Mouse (Mus musculus): ENCODE data around the gene Chrnb2.

DNA sequence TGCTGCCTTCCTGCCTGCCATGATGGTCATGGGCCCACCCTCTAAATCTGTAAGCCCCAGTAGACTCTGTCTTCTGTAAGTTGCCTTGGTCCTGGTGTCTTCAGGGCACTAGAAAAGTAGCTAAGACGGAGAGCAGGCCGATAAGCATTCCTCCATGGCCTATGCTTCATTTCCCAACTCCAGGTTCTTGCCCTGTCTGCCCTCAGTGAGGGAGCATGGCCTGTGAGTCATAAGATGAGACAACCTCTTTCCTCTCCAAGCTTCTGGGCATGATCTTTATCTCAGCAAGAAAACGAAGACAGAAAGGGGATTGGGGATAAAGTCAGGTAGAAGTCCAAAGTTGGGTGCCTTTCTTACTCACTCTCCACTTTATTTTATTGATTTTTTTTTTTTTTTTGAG is 34.1 kb upstream of the Chrnb2 start:
- TF ChIP-seq GATA1 (IDR thresholded peaks at IDR 0.05; ENCODE audit: borderline replicate concordance, low read length) (no peak), FLI1 (IDR thresholded peaks at IDR 0.05; ENCODE audit: low read length) (no peak)
